Mouse (Mus musculus) lung, postnatal 0 days (tissue): Measurements from ENCODE around the gene Gsc2.

Source experiments
- CTCF ChIP-seq: IDR thresholded peaks from 2 replicates; pipeline ENCODE4 v1.5.1; 2016; ENCODE audit warnings: antibody characterized with exemption, mild to moderate bottlenecking
- EP300 ChIP-seq: IDR thresholded peaks from 2 replicates; pipeline ENCODE4 v1.6.1; 2016; ENCODE audit warnings: antibody characterized with exemption, mild to moderate bottlenecking, control low read depth

DNA sequence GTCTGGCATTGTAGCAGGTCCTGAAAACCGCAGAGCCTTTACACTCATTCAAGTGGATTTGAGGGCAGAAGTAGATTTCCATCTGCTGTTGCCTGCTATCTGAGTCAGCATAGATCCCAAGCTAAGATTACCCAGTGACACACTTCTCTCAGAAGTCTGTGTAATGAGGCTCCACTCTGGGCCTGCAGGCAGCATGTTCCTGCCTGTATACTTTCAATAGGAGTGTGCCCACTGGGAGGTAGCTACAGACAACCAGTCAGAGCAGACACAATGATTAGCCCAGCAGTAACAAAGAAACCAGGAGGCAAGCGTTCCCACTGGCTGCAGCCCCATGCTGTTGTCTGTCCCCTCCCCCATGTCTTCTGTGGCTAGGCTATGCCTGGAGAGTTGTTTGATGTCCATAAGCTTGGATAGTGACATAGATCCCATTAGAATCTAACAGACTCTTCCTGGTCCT, 34.6 kb upstream of the Gsc2 start:
- TF ChIP-seq CTCF, result no peak
- TF ChIP-seq EP300, result no peak
